Mouse (Mus musculus): ENCODE measurements at regions not wholly inside any gene's neighbourhood (a gene's known extent, or its start where the extent isn't known, plus 50 kb on each side); places are given as distances from the start of the nearest gene placed in this dataset.

- H3K4me1 ChIP-seq (ENCODE audit: control insufficient read depth, insufficient read depth, low read length): no peaks in the 10 kb centered on the region
- no peaks in the 10 kb centered on the region for H3K36me3 ChIP-seq (ENCODE audit: control insufficient read depth, insufficient read depth, low read length)
- H3K27me3 ChIP-seq (ENCODE audit: control insufficient read depth, insufficient read depth, low read length): no peaks in the 10 kb centered on the region
- no peak for ATAC-seq (ENCODE audit: insufficient read depth, low FRiP score)
- 83% methylated on average over 2 of the region's 2 CpGs for WGBS
- no peak overlapping the region for H3K27ac ChIP-seq (ENCODE audit: low read length)
- H3K9me3 ChIP-seq (replicated peaks; ENCODE audit: control insufficient read depth, low read length): no peaks in the 10 kb centered on the region
- no peak overlapping the region for H3K4me3 ChIP-seq (replicated peaks; ENCODE audit: low read length)
- H3K4me2 ChIP-seq (ENCODE audit: low read depth, low read length): no peak overlapping the region
- H3K9ac ChIP-seq (ENCODE audit: low read length): no peak overlapping the region
Measured at GRCm38 (mm10) chr1:107677404-107677803, 87.6 kb downstream of the Serpinb8 start.

GRCm38 (mm10) chr1:107696858-107697257, 107.1 kb downstream of the Serpinb8 start:
- no peak overlapping the region for H3K4me2 ChIP-seq (ENCODE audit: low read depth, low read length)
- H3K4me3 ChIP-seq (replicated peaks; ENCODE audit: low read length): no peak overlapping the region
- no peaks in the 10 kb centered on the region for H3K4me1 ChIP-seq (ENCODE audit: control insufficient read depth, insufficient read depth, low read length)
- WGBS: 42% methylated on average over 2 of the region's 2 CpGs
- no peaks in the 10 kb centered on the region for H3K27me3 ChIP-seq (ENCODE audit: control insufficient read depth, insufficient read depth, low read length)
- H3K36me3 ChIP-seq (ENCODE audit: control insufficient read depth, insufficient read depth, low read length): no peaks in the 10 kb centered on the region
- no peak overlapping the region for H3K9ac ChIP-seq (ENCODE audit: low read length)
- no peak overlapping the region for H3K27ac ChIP-seq (ENCODE audit: low read length)
- ATAC-seq (ENCODE audit: insufficient read depth, low FRiP score): no peak
- no peaks in the 10 kb centered on the region for H3K9me3 ChIP-seq (replicated peaks; ENCODE audit: control insufficient read depth, low read length)

GRCm38 (mm10) chr1:107706108-107706548, 116.3 kb downstream of the Serpinb8 start:
- no peaks in the 10 kb centered on the region for H3K27me3 ChIP-seq (ENCODE audit: control insufficient read depth, insufficient read depth, low read length)
- H3K27ac ChIP-seq (ENCODE audit: low read length): no peak overlapping the region
- ATAC-seq (ENCODE audit: insufficient read depth, low FRiP score): peak; percentile 82
- H3K9ac ChIP-seq (ENCODE audit: low read length): no peak overlapping the region
- H3K9me3 ChIP-seq (replicated peaks; ENCODE audit: control insufficient read depth, low read length): no peaks in the 10 kb centered on the region
- no peak overlapping the region for H3K4me3 ChIP-seq (replicated peaks; ENCODE audit: low read length)
- no peaks in the 10 kb centered on the region for H3K4me1 ChIP-seq (ENCODE audit: control insufficient read depth, insufficient read depth, low read length)
- no peak overlapping the region for H3K4me2 ChIP-seq (ENCODE audit: low read depth, low read length)
- H3K36me3 ChIP-seq (ENCODE audit: control insufficient read depth, insufficient read depth, low read length): no peaks in the 10 kb centered on the region

GRCm38 (mm10) chr1:107708601-107709000, 118.8 kb downstream of the Serpinb8 start:
- 90% methylated on average over 5 of the region's 5 CpGs for WGBS

GRCm38 (mm10) chr1:107714869-107715268, 125.1 kb downstream of the Serpinb8 start:
- Histone ChIP-seq H3K36me3 (ENCODE audit: control insufficient read depth, insufficient read depth, low read length) (no peaks in the 10 kb centered on the region), H3K4me2 (ENCODE audit: low read depth, low read length) (no peak overlapping the region), H3K27me3 (ENCODE audit: control insufficient read depth, insufficient read depth, low read length) (no peaks in the 10 kb centered on the region), H3K9me3 (replicated peaks; ENCODE audit: control insufficient read depth, low read length) (no peaks in the 10 kb centered on the region), H3K4me3 (replicated peaks; ENCODE audit: low read length) (no peak overlapping the region), H3K27ac (ENCODE audit: low read length) (no peak overlapping the region), H3K4me1 (ENCODE audit: control insufficient read depth, insufficient read depth, low read length) (no peaks in the 10 kb centered on the region), H3K9ac (ENCODE audit: low read length) (no peak overlapping the region)
- ATAC-seq (ENCODE audit: insufficient read depth, low FRiP score): no peak
- 83% methylated on average over 1 of the region's 1 CpGs for WGBS

More at GRCm38 (mm10) chr1:107708601-107709000, 118.8 kb downstream of the Serpinb8 start:
- H3K27ac ChIP-seq (ENCODE audit: low read length): no peak overlapping the region
- H3K36me3 ChIP-seq (ENCODE audit: control insufficient read depth, insufficient read depth, low read length): no peaks in the 10 kb centered on the region
- H3K9ac ChIP-seq (ENCODE audit: low read length): no peak overlapping the region
- no peaks in the 10 kb centered on the region for H3K4me1 ChIP-seq (ENCODE audit: control insufficient read depth, insufficient read depth, low read length)
- no peak for ATAC-seq (ENCODE audit: insufficient read depth, low FRiP score)
- no peaks in the 10 kb centered on the region for H3K27me3 ChIP-seq (ENCODE audit: control insufficient read depth, insufficient read depth, low read length)
- H3K9me3 ChIP-seq (replicated peaks; ENCODE audit: control insufficient read depth, low read length): no peaks in the 10 kb centered on the region
- H3K4me2 ChIP-seq (ENCODE audit: low read depth, low read length): no peak overlapping the region
- no peak overlapping the region for H3K4me3 ChIP-seq (replicated peaks; ENCODE audit: low read length)

GRCm38 (mm10) chr1:107719304-107719703, 129.5 kb downstream of the Serpinb8 start:
- no peak overlapping the region for H3K9ac ChIP-seq (ENCODE audit: low read length)
- 62% methylated on average over 5 of the region's 5 CpGs for WGBS
- H3K4me3 ChIP-seq (replicated peaks; ENCODE audit: low read length): no peak overlapping the region
- H3K9me3 ChIP-seq (replicated peaks; ENCODE audit: control insufficient read depth, low read length): no peaks in the 10 kb centered on the region
- no peaks in the 10 kb centered on the region for H3K27me3 ChIP-seq (ENCODE audit: control insufficient read depth, insufficient read depth, low read length)
- H3K36me3 ChIP-seq (ENCODE audit: control insufficient read depth, insufficient read depth, low read length): no peaks in the 10 kb centered on the region
- no peak for ATAC-seq (ENCODE audit: insufficient read depth, low FRiP score)
- no peak overlapping the region for H3K4me2 ChIP-seq (ENCODE audit: low read depth, low read length)
- no peak overlapping the region for H3K27ac ChIP-seq (ENCODE audit: low read length)
- H3K4me1 ChIP-seq (ENCODE audit: control insufficient read depth, insufficient read depth, low read length): no peaks in the 10 kb centered on the region

GRCm38 (mm10) chr1:107728113-107728839, 138.5 kb downstream of the Serpinb8 start:
- no peaks in the 10 kb centered on the region for H3K27me3 ChIP-seq (ENCODE audit: control insufficient read depth, insufficient read depth, low read length)
- no peak overlapping the region for H3K9ac ChIP-seq (ENCODE audit: low read length)
- H3K36me3 ChIP-seq (ENCODE audit: control insufficient read depth, insufficient read depth, low read length): no peaks in the 10 kb centered on the region
- no peak for ATAC-seq (ENCODE audit: insufficient read depth, low FRiP score)
- no peak overlapping the region for H3K27ac ChIP-seq (ENCODE audit: low read length)
- no peak overlapping the region for H3K4me3 ChIP-seq (replicated peaks; ENCODE audit: low read length)
- H3K9me3 ChIP-seq (replicated peaks; ENCODE audit: control insufficient read depth, low read length): no peaks in the 10 kb centered on the region
- H3K4me2 ChIP-seq (ENCODE audit: low read depth, low read length): no peak overlapping the region
- WGBS: 64% methylated on average over 11 of the region's 11 CpGs
- no peaks in the 10 kb centered on the region for H3K4me1 ChIP-seq (ENCODE audit: control insufficient read depth, insufficient read depth, low read length)

- Histone ChIP-seq H3K4me2 (ENCODE audit: low read depth, low read length) (no peak overlapping the region), H3K9ac (ENCODE audit: low read length) (no peak overlapping the region), H3K27ac (ENCODE audit: low read length) (no peak overlapping the region), H3K4me1 (ENCODE audit: control insufficient read depth, insufficient read depth, low read length) (no peaks in the 10 kb centered on the region), H3K36me3 (ENCODE audit: control insufficient read depth, insufficient read depth, low read length) (no peaks in the 10 kb centered on the region), H3K9me3 (replicated peaks; ENCODE audit: control insufficient read depth, low read length) (no peaks in the 10 kb centered on the region), H3K4me3 (replicated peaks; ENCODE audit: low read length) (no peak overlapping the region), H3K27me3 (ENCODE audit: control insufficient read depth, insufficient read depth, low read length) (no peaks in the 10 kb centered on the region)
- WGBS: 78% methylated on average over 1 of the region's 1 CpGs
- no peak for ATAC-seq (ENCODE audit: insufficient read depth, low FRiP score)
Measured at GRCm38 (mm10) chr1:107765307-107765706, 175.5 kb downstream of the Serpinb8 start.

- Histone ChIP-seq H3K9ac (ENCODE audit: low read length) (no peak overlapping the region), H3K27me3 (ENCODE audit: control insufficient read depth, insufficient read depth, low read length) (no peaks in the 10 kb centered on the region), H3K9me3 (replicated peaks; ENCODE audit: control insufficient read depth, low read length) (no peaks in the 10 kb centered on the region), H3K27ac (ENCODE audit: low read length) (no peak overlapping the region), H3K36me3 (ENCODE audit: control insufficient read depth, insufficient read depth, low read length) (no peaks in the 10 kb centered on the region), H3K4me1 (ENCODE audit: control insufficient read depth, insufficient read depth, low read length) (no peaks in the 10 kb centered on the region), H3K4me2 (ENCODE audit: low read depth, low read length) (no peak overlapping the region), H3K4me3 (replicated peaks; ENCODE audit: low read length) (no peak overlapping the region)
- ATAC-seq (ENCODE audit: insufficient read depth, low FRiP score): no peak
- 57% methylated on average over 4 of the region's 4 CpGs for WGBS
Measured at GRCm38 (mm10) chr1:107767198-107767947, 177.6 kb downstream of the Serpinb8 start.

Data from stomach, embryonic 16.5 days (tissue).